Mouse (Mus musculus): Measurements from ENCODE around the gene Atl3. TPM values are rescaled to one million over a fixed set of nuclear protein-coding genes. Genes with fewer than 3 reads are reported as not detected.

Gene Atl3
- polyA plus RNA-seq, 1 experiment from 2014 or later = 6.0 TPM

GRCm38 (mm10) chr19:7502432-7502831, 8.6 kb downstream of the Atl3 start:
- no peaks in the 10 kb centered on the region for H3K4me1 ChIP-seq (replicated peaks)
- H3K4me2 ChIP-seq (replicated peaks) = no peak overlapping the region
- H3K27ac ChIP-seq = no peak overlapping the region
- H3K36me3 ChIP-seq = no peaks in the 10 kb centered on the region
- ATAC-seq = no peak
- 92% methylated on average over 2 of the region's 2 CpGs for WGBS
- no peak overlapping the region for H3K4me3 ChIP-seq (replicated peaks)
- no peaks in the 10 kb centered on the region for H3K27me3 ChIP-seq
- no peaks in the 10 kb centered on the region for H3K9me3 ChIP-seq
- H3K9ac ChIP-seq (replicated peaks) = no peak overlapping the region

- Histone ChIP-seq H3K36me3 (peaks cover 8% of the 10 kb centered on the region), H3K27me3 (no peaks in the 10 kb centered on the region), H3K9me3 (no peaks in the 10 kb centered on the region), H3K9ac (replicated peaks) (no peak overlapping the region), H3K4me3 (replicated peaks) (no peak overlapping the region), H3K4me1 (replicated peaks) (no peaks in the 10 kb centered on the region), H3K4me2 (replicated peaks) (no peak overlapping the region), H3K27ac (no peak overlapping the region)
- WGBS = 92% methylated on average over 1 of the region's 1 CpGs
- no peak for ATAC-seq
Measured at GRCm38 (mm10) chr19:7506321-7506720, 12.5 kb downstream of the Atl3 start.

- H3K9ac ChIP-seq (replicated peaks) = no peak overlapping the region
- ATAC-seq = no peak
Measured at GRCm38 (mm10) chr19:7508026-7508425, 14.2 kb downstream of the Atl3 start.

GRCm38 (mm10) chr19:7516437-7516836, 22.6 kb downstream of the Atl3 start:
- no peak overlapping the region for H3K4me3 ChIP-seq (replicated peaks)
- peaks cover 12% of the 10 kb centered on the region for H3K36me3 ChIP-seq
- H3K27me3 ChIP-seq = no peaks in the 10 kb centered on the region
- H3K4me1 ChIP-seq (replicated peaks) = no peaks in the 10 kb centered on the region
- no peaks in the 10 kb centered on the region for H3K9me3 ChIP-seq
- WGBS = 95% methylated on average over 1 of the region's 1 CpGs
- no peak for ATAC-seq
- no peak overlapping the region for H3K4me2 ChIP-seq (replicated peaks)
- no peak overlapping the region for H3K9ac ChIP-seq (replicated peaks)
- H3K27ac ChIP-seq = no peak overlapping the region

More at GRCm38 (mm10) chr19:7508026-7508425, 14.2 kb downstream of the Atl3 start:
- WGBS = 68% methylated on average over 4 of the region's 4 CpGs
- H3K4me3 ChIP-seq (replicated peaks) = no peak overlapping the region
- no peaks in the 10 kb centered on the region for H3K9me3 ChIP-seq
- no peaks in the 10 kb centered on the region for H3K27me3 ChIP-seq
- no peaks in the 10 kb centered on the region for H3K4me1 ChIP-seq (replicated peaks)
- H3K27ac ChIP-seq = no peak overlapping the region
- H3K4me2 ChIP-seq (replicated peaks) = no peak overlapping the region
- H3K36me3 ChIP-seq = peaks cover 8% of the 10 kb centered on the region

GRCm38 (mm10) chr19:7521619-7522018, 27.8 kb downstream of the Atl3 start:
- no peaks in the 10 kb centered on the region for H3K4me1 ChIP-seq (replicated peaks)
- H3K4me3 ChIP-seq (replicated peaks) = no peak overlapping the region
- H3K27me3 ChIP-seq = no peaks in the 10 kb centered on the region
- H3K4me2 ChIP-seq (replicated peaks) = no peak overlapping the region
- no peak overlapping the region for H3K27ac ChIP-seq
- H3K9me3 ChIP-seq = no peaks in the 10 kb centered on the region
- WGBS = 98% methylated on average over 3 of the region's 3 CpGs
- H3K36me3 ChIP-seq = peaks cover 43% of the 10 kb centered on the region
- no peak for ATAC-seq
- H3K9ac ChIP-seq (replicated peaks) = no peak overlapping the region

- Histone ChIP-seq H3K27me3 (no peaks in the 10 kb centered on the region), H3K4me1 (replicated peaks) (no peaks in the 10 kb centered on the region), H3K4me3 (replicated peaks) (no peak overlapping the region), H3K4me2 (replicated peaks) (no peak overlapping the region), H3K9ac (replicated peaks) (no peak overlapping the region), H3K27ac (no peak overlapping the region), H3K36me3 (peaks cover 44% of the 10 kb centered on the region), H3K9me3 (no peaks in the 10 kb centered on the region)
- 94% methylated on average over 2 of the region's 2 CpGs for WGBS
- ATAC-seq = no peak
Measured at GRCm38 (mm10) chr19:7522856-7523255, 29.0 kb downstream of the Atl3 start.

- Histone ChIP-seq H3K9ac (replicated peaks) (no peak overlapping the region), H3K36me3 (peaks cover 43% of the 10 kb centered on the region), H3K4me3 (replicated peaks) (no peak overlapping the region), H3K27me3 (no peaks in the 10 kb centered on the region), H3K4me2 (replicated peaks) (no peak overlapping the region), H3K4me1 (replicated peaks) (no peaks in the 10 kb centered on the region), H3K9me3 (no peaks in the 10 kb centered on the region), H3K27ac (no peak overlapping the region)
- ATAC-seq = no peak
- WGBS = 94% methylated on average over 1 of the region's 1 CpGs
Measured at GRCm38 (mm10) chr19:7523292-7523691, 29.5 kb downstream of the Atl3 start.

- no peaks in the 10 kb centered on the region for H3K27me3 ChIP-seq
- no peaks in the 10 kb centered on the region for H3K9me3 ChIP-seq
- H3K4me2 ChIP-seq (replicated peaks) = no peak overlapping the region
Measured at GRCm38 (mm10) chr19:7523781-7524180, 29.9 kb downstream of the Atl3 start.

GRCm38 (mm10) chr19:7524879-7525278, 31.0 kb downstream of the Atl3 start:
- Histone ChIP-seq H3K36me3 (peaks cover 36% of the 10 kb centered on the region), H3K9ac (replicated peaks) (no peak overlapping the region), H3K4me2 (replicated peaks) (no peak overlapping the region), H3K4me3 (replicated peaks) (no peak overlapping the region), H3K27ac (no peak overlapping the region), H3K9me3 (no peaks in the 10 kb centered on the region), H3K27me3 (no peaks in the 10 kb centered on the region), H3K4me1 (replicated peaks) (no peaks in the 10 kb centered on the region)
- no peak for ATAC-seq
- 89% methylated on average over 3 of the region's 3 CpGs for WGBS

More at GRCm38 (mm10) chr19:7523781-7524180, 29.9 kb downstream of the Atl3 start:
- no peak for ATAC-seq
- no peaks in the 10 kb centered on the region for H3K4me1 ChIP-seq (replicated peaks)
- H3K27ac ChIP-seq = no peak overlapping the region
- peaks cover 39% of the 10 kb centered on the region for H3K36me3 ChIP-seq
- H3K4me3 ChIP-seq (replicated peaks) = no peak overlapping the region
- H3K9ac ChIP-seq (replicated peaks) = no peak overlapping the region

GRCm38 (mm10) chr19:7528639-7529428, 35.0 kb downstream of the Atl3 start:
- Histone ChIP-seq H3K9me3 (no peaks in the 10 kb centered on the region), H3K27me3 (no peaks in the 10 kb centered on the region), H3K4me2 (replicated peaks) (no peak overlapping the region), H3K27ac (no peak overlapping the region), H3K36me3 (peaks cover 33% of the 10 kb centered on the region), H3K4me1 (replicated peaks) (no peaks in the 10 kb centered on the region), H3K4me3 (replicated peaks) (no peak overlapping the region), H3K9ac (replicated peaks) (no peak overlapping the region)
- ATAC-seq = peak; percentile 88
- WGBS = 57% methylated on average over 7 of the region's 7 CpGs

- H3K4me2 ChIP-seq (replicated peaks) = no peak overlapping the region
- H3K4me1 ChIP-seq (replicated peaks) = no peaks in the 10 kb centered on the region
- no peak overlapping the region for H3K4me3 ChIP-seq (replicated peaks)
- H3K27me3 ChIP-seq = no peaks in the 10 kb centered on the region
- no peak overlapping the region for H3K9ac ChIP-seq (replicated peaks)
- 92% methylated on average over 5 of the region's 5 CpGs for WGBS
- no peak overlapping the region for H3K27ac ChIP-seq
- no peak for ATAC-seq
- H3K36me3 ChIP-seq = peaks cover 32% of the 10 kb centered on the region
- H3K9me3 ChIP-seq = no peaks in the 10 kb centered on the region
Measured at GRCm38 (mm10) chr19:7531906-7532305, 38.1 kb downstream of the Atl3 start.

GRCm38 (mm10) chr19:7533891-7534290, 40.1 kb downstream of the Atl3 start:
- Histone ChIP-seq H3K27ac (no peak overlapping the region), H3K4me3 (replicated peaks) (no peak overlapping the region), H3K9ac (replicated peaks) (no peak overlapping the region), H3K4me1 (replicated peaks) (no peaks in the 10 kb centered on the region), H3K9me3 (no peaks in the 10 kb centered on the region), H3K4me2 (replicated peaks) (no peak overlapping the region), H3K27me3 (no peaks in the 10 kb centered on the region), H3K36me3 (peaks cover 29% of the 10 kb centered on the region)
- no peak for ATAC-seq
- WGBS = 77% methylated on average over 5 of the region's 5 CpGs

GRCm38 (mm10) chr19:7548924-7549323, 55.1 kb downstream of the Atl3 start:
- Histone ChIP-seq H3K9ac (replicated peaks) (no peak overlapping the region), H3K36me3 (no peaks in the 10 kb centered on the region), H3K4me2 (replicated peaks) (no peak overlapping the region), H3K27me3 (no peaks in the 10 kb centered on the region), H3K27ac (no peak overlapping the region), H3K9me3 (no peaks in the 10 kb centered on the region), H3K4me1 (replicated peaks) (no peaks in the 10 kb centered on the region), H3K4me3 (replicated peaks) (no peak overlapping the region)
- ATAC-seq = no peak
- WGBS = 94% methylated on average over 3 of the region's 3 CpGs
